Mouse (Mus musculus) gastrocnemius, postnatal 4 days (tissue): ENCODE measurements around the gene Krt9. TPM values are rescaled to one million over a fixed set of nuclear protein-coding genes. Genes with fewer than 3 reads are reported as not detected.
"Not testable (repeated sequence)": the region's sequence is repeated elsewhere in the genome, so short reads cannot be mapped to it uniquely, and the experiment has no call there.

Experiments used
- DNase-seq, 2 experiments: peaks; one replicate each; pipeline ENCODE4 v3.0.0; 2021 to 2022; ENCODE audit warnings: low spot score in 2 of 2, mixed read lengths in 2 of 2
- long read RNA-seq, 2 experiments: library from polyadenylated mRNA; stranded (forward); transcript quantifications; one replicate each; pipeline ENCODE4 v2.0.0; 2021
- total RNA-seq, 2 experiments: library from RNA; stranded (reverse); gene quantifications; 2 replicates each; pipeline ENCODE4 v1.2.3; 2021

Gene Krt9
- under 1 TPM in 1 of 2 experiments, not detected in 1; 0.15 TPM for total RNA-seq
- long read RNA-seq, experiment 1 = 0 reads
- long read RNA-seq, experiment 2 = 0 reads

GRCm38 (mm10) chr11:100192992-100193391 is at the start of gene Krt9:
Krt9 (minus strand) TSS chr11:100193246.
- no peak for DNase-seq

- DNase-seq = not testable (repeated sequence)
These were observed 47.2 kb upstream of the Krt9 start for GRCm38 (mm10) chr11:100240272-100240671.

GRCm38 (mm10) chr11:100221741-100222140 is 28.7 kb upstream of the Krt9 start:
- no peak for DNase-seq

GRCm38 (mm10) chr11:100219304-100219703 is 26.3 kb upstream of the Krt9 start:
- DNase-seq = no peak

- no peak for DNase-seq
These were observed 15.5 kb upstream of the Krt9 start for GRCm38 (mm10) chr11:100208542-100208941.

- DNase-seq = no peak
These were observed 14.5 kb upstream of the Krt9 start, which contains the start of gene Krt14 for GRCm38 (mm10) chr11:100207498-100207897. Krt14 (minus strand) TSS chr11:100207548.

- DNase-seq = peak in 1 of 2 experiments; percentile 25
These were observed 10.4 kb upstream of the Krt9 start for GRCm38 (mm10) chr11:100203448-100203847.

GRCm38 (mm10) chr11:100202906-100203305 is 9.9 kb upstream of the Krt9 start:
- no peak for DNase-seq

GRCm38 (mm10) chr11:100200104-100200820 is 7.2 kb upstream of the Krt9 start:
- DNase-seq = peak in 1 of 2 experiments; percentile 18

GRCm38 (mm10) chr11:100198666-100199065 is 5.6 kb upstream of the Krt9 start:
- no peak for DNase-seq

- no peak for DNase-seq
These were observed 1.2 kb downstream of the Krt9 start for GRCm38 (mm10) chr11:100191820-100192219.

- DNase-seq = no peak
These were observed 6.3 kb downstream of the Krt9 start for GRCm38 (mm10) chr11:100186736-100187135.

- no peak for DNase-seq
These were observed 11.3 kb downstream of the Krt9 start for GRCm38 (mm10) chr11:100181725-100182124.

GRCm38 (mm10) chr11:100179260-100179659 is 13.8 kb downstream of the Krt9 start:
- DNase-seq = no peak

- no peak for DNase-seq
These were observed 14.7 kb downstream of the Krt9 start for GRCm38 (mm10) chr11:100178307-100178706.

- DNase-seq = no peak
These were observed 16.3 kb downstream of the Krt9 start for GRCm38 (mm10) chr11:100176791-100177190.

GRCm38 (mm10) chr11:100168765-100169762 is 24.0 kb downstream of the Krt9 start:
- DNase-seq = peak; percentile 55 to 62

- no peak for DNase-seq
These were observed 25.0 kb downstream of the Krt9 start for GRCm38 (mm10) chr11:100168071-100168470.

GRCm38 (mm10) chr11:100164392-100164791 is 28.7 kb downstream of the Krt9 start:
- DNase-seq = no peak

- no peak for DNase-seq
These were observed 35.1 kb downstream of the Krt9 start for GRCm38 (mm10) chr11:100157908-100158477.

GRCm38 (mm10) chr11:100157331-100157730 is 35.7 kb downstream of the Krt9 start:
- no peak for DNase-seq
